Mouse (Mus musculus): ENCODE results near the gene Frmd8.
A peak's percentile ranks its signal among the peaks of the same experiment; 100 is the strongest.

Gene Frmd8

DNA sequence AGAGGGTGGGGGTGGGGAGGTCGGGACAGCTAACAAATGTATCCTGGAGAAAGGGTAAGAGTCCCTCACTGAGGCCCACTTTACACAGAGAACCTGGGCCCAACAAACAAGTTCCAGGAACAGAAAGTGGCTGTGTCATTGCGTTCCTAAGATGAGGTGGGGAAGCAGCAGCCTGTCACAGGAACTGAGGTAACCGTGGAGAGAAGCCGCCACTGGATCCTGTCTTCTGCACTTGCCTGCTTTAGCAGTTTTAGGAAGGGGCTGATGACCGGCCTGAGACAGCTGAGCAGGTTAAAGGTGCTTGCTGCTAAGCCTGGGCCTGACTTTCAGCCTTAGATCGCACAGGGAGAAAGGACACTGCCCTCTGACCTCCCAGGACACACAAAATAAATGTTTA, 68.3 kb downstream of the Frmd8 start:
- no peak for DNase-seq (ENCODE audit: low spot score)

DNA sequence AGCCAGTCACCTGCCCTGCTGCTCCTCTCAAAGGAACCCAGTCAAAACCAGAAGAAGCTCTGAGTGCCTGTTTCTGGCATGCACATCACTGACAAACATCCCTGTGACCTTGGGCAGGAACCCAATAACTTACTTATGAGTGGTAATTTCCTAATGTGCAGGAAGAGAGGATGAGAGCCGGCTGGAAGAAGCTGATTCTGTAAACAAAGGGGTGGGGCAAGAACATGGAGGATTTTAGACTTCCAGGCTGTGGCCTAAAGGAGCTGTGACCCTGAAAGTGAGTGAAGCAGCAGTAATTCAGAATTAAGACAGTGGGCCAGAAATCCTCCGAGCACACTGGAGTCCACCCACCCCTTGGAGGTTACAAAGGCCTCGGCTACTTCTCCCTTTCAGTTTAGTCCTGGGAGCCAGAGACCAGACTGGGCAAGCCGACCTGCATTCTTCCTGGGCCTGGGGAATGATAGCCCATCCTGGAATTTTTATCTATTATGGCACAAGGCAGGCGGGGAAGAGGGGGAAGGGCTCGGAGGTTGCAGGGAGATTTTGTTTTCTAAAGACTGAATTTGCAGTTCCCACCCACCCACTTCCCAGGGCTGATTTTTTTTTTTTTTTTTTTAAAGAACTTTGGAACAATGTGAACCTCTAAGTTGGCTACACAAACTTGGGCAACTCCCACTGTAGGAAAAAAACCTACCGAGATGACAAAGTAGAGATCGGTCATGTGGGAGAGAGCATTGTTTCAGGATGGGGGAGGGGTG, 68.8 kb downstream of the Frmd8 start:
- DNase-seq (ENCODE audit: low spot score), result no peak

DNA sequence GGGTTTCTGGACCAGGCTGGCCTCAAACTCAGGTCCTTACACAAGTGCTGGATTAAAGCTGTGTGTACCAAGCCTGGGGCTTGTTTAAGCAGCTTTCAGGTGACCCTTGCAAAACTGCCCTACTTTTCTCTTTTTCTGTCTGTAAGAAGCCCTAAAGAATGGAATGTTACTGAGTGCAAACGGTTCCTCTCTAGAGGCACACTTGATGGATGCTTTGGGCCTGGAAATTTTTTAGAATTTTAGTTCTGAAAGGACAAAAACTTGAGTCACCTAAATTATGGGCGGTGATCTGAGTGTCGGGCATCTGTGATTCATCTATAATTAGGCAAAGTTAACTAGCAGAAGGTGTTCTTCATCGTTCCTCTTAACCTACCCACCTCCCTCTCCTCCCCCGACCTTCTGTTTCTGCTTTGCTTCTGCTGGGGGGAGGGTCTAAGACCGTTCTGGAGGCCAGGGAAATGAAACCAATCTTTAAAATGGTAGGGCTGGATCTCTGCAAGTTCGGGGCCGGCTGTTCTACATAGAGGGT, 70.6 kb downstream of the Frmd8 start:
- no peak for DNase-seq (ENCODE audit: low spot score)

DNA sequence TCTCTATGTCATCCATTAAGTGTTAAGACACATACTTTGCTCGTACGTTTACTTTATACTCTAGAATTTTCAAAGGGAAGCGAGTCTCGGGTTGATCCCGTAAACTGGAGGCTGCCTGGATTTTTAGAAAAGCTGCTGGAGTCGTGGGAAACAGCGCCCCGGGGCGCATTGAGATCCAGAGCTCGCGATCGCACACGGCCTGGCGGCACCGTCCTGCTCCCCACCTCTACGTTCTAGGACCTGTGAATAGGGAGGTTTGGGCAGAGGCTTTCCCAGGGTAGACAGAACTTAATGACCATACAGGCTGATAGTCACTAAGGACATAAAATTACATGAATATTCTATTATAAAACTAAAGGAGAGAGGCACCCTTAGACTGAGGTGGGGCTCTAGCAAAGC, 71.2 kb downstream of the Frmd8 start:
- DNase-seq (ENCODE audit: low spot score), result no peak

DNA sequence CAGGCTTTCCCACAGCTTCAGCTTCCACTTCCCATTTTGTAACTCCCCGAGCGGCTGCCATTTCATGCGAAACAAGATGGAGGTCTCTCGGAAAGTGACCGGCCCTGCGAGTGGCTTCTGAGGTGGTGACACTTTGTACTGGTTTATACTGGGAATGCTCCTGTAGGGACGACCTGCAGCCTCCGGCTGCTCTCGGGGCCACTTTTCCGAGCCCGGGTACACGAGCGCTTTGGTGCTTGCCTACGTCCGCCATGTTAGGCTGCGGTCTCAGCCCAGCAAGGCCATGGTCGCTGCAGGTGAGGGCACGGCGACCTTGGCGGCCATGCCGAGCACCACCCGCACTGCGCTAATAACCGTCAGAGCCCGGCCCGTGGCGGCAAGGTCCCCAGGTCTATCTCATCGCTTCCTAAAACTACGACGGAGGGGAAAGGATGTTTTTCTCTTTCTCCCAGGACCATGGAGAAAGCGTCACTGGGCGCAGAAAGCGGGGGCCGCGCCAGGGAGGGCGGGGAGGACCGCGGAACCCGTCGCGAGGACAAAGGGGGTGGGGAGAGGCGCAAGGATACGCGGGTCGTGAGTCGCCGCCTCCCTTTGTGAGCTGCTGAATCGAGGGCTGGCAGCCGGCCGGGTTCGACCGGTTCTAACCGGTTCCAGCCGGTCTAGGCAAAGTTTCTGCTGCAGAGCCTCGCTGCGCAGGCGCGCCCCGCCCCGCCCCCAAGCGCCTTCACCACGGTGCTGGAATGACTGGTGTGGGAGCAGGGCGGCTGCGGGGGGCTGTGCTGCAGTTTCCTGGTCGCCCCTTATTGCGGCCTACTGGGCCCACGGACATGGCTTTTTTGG, 71.8 kb downstream of the Frmd8 start:
- DNase-seq (ENCODE audit: low spot score), result peak; percentile 99

DNA sequence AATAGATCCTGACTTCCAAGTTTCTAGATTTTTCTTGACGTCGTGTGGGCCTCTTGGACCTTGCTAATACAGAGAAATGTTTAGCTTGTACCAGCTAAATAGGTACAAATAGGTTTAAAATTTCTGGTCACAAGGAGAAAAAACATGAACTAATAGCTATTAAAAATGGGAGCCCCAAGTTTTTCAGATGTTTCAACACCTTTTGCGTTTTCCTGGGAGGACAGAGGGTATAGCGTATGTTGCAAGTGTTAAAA, 72.4 kb downstream of the Frmd8 start:
- DNase-seq (ENCODE audit: low spot score), result no peak

DNA sequence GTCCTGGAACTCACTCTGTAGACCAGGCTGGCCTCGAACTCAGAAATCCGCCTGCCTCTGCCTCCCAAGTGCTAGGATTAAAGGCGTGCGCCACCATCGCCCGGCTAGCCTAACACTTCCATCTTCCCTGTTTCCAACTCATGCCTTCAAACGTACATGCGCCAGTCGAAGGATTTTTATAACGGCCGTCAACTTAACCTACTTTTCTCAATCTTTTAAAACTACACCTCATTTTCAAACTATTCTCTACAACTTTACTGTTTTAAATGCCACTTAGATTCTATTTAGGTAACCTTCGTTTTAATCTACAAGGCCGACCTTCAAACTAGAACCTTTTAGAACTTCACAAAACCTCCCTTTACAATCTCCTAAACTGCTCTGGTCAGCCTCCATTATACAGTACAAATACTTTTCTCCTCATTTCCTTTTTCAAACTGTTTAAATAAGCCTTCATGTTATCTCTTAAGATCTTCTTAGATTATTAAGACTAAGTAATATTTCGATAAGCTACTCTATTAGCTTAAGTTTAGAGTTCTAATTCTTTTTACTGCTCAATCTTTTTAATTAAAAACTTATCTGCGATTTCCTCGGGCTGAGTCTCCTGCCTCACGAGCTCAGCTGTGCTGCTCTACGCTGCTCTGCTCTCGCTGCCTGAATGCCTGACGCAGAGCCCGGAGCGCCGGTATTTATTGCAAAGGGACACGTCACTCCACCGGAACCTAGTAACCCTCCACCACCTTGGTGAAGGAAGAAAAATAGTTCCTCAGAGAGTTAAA, 72.9 kb downstream of the Frmd8 start:
- peak; percentile 100 for DNase-seq (ENCODE audit: low spot score)

DNA sequence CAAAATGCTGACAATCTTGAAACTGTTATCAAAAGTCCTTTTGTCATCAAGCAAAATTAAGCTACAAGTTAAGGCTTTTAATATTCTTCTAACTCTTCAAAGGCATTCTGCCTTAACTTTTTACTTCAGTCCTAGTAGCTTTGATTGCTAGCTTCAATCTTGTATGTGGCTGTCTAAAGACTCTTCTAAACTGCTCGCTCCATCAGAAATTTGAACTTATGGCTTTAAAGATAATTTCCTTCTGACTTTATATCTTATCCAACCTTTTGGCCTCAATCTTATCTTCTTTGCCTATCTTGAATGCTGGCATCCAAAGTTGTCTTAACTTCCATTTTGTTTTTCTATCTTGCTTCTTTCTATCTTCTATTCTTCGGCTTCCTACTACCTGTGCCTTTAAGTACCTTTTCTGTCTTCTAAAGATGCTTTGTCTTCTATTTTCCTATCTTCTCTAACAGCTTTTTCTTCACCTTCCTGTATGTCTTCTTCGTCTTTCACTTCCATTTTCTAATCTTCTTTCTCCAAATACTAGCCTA, 73.6 kb downstream of the Frmd8 start:
- DNase-seq (ENCODE audit: low spot score), result no peak

DNA sequence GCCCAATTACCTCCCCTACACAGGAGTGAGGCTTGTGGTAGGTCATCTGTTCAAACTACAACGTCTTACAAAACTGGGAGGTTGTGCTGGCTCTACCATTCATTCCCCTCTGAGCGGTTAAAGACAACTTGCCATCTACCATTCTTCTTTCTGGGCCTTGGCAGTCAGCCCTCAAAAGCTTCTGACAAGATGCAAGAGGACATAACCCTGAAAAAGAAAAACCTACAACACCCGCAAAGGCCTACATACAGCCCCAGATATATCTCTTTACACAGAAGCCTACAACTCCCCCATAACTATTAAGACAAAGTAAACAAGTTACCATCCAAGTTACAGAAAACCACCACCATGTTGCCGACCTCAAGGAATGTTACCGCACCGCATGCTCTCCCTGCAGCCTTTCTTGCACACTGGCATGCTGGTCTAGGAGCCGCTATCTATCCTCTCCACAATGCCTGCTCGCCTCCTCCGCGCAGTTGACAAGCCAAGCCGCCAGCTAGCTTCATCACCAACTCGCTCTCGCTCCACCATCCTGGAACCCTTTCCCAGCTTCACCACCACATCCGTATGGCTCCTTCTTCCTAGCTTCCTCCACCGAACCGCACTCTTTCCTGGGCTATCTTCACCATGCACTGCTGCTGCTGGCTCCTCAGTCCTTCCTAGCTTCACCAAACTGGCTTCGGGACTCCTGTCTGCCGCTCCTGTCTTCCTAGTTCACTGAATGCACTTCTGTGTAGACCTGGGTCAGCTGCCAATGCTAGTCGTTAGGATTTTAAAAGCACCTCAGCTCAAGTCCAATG, 74.2 kb downstream of the Frmd8 start:
- DNase-seq (ENCODE audit: low spot score), result no peak

DNA sequence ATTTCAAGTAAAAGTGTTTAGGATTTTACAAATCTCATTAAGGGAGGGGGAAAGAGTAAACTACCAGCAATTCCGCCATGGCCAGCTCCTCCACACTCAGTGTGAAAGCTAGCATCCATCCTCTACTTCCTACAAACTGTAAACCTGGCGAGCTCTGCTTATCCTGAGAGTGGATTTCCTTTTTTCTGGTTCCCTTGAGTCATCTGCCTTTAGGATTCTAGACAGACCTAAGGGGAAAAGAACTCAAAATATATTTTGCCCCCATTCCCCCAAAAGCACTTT, 74.8 kb downstream of the Frmd8 start:
- DNase-seq (ENCODE audit: low spot score), result no peak

Data from ovary, postnatal 10 days (tissue).